Mouse (Mus musculus): ENCODE results near the gene Ciao2a. TPM values are rescaled to one million over a fixed set of nuclear protein-coding genes. Genes with fewer than 3 reads are reported as not detected.
A peak's percentile ranks its signal among the peaks of the same experiment; 100 is the strongest.

The Ciao2a gene
- total RNA-seq (2021), result 10 to 100 TPM; 23.6 to 29.3 TPM

DNA sequence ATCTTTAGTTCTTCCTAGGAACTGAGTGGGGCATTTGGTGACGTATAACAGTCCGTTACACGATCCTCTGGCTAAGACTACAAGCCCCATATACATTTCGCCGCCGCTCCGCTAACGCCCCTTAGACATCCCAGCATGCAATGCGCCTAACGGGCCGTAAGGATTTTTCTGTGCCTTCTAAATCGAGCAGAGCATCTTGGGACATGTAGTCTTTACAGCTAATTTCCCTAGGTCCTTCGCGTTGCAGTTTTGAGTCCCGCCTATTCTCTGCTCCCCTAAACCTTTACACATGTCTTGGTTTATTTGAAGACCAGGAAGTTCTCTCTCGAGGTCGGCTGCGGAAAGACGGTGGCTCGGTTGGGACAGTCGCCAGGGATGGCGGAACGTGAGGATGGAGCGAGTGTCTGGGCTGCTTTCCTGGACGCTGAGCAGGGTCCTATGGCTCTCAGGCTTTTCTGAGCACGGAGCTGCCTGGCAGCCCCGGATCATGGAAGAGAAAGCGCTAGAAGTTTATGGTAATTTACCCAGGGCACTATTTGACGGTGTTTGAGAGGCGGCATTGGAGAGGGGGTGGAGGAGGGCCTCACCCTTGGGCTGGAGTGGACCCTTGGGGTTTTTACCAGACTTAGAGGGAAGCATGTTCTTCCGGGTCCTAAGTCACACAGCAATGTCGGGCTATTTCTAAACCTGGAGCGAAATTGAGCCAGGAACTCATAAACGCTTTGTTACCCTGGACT, at the start of gene Ciao2a, which contains the start of gene Snx1:
Ciao2a (plus strand) TSS at position 156 of the 737 bp plus-strand sequence.
Snx1 (minus strand) TSS at position 132 of the 737 bp plus-strand sequence.
- DNase-seq (ENCODE audit: extremely low spot score in 1 of 2, low spot score in 1 of 2), result peak; percentile 68 to 79

DNA sequence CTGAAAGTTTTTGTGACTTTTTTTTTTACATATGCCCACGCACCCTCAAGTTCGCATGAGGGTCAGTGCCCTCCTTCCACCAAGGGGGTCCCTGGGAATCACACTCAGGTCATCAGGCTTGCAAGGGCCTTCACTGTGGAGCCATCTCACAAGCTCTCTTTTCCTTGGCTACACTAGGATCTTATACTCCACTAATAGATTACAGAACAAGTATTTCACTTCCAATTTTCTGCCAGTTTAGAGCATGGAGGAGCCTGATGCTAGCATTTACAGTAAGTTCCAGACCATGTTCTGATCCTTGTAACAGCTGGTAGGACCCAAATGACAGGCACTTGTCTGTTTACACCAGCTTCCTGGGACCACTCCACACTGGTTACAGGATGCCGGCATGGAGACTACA, 48.3 kb upstream of the Ciao2a start:
- DNase-seq (ENCODE audit: extremely low spot score in 1 of 2, low spot score in 1 of 2), result no peak

DNA sequence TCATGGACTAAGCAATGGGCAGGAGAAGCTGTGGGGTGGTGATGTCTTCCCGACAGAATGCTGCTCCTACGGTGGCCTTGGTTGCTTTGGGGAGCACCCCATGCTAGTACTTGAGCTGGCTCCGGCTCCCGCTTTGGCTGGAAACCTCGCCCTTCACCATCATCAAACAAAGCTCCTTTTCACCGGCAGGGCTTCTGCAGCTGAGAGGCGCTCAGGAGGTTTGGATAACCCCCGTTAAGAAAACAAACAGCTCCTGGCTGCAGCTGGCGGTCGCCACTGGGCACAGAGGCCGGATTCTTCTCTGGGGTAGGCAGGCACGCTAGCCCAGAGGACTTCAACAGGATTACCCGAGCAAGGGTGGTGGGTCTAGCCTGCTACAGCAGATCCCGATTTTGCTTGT, 47.9 kb upstream of the Ciao2a start:
- DNase-seq (ENCODE audit: extremely low spot score in 1 of 2, low spot score in 1 of 2), result no peak

DNA sequence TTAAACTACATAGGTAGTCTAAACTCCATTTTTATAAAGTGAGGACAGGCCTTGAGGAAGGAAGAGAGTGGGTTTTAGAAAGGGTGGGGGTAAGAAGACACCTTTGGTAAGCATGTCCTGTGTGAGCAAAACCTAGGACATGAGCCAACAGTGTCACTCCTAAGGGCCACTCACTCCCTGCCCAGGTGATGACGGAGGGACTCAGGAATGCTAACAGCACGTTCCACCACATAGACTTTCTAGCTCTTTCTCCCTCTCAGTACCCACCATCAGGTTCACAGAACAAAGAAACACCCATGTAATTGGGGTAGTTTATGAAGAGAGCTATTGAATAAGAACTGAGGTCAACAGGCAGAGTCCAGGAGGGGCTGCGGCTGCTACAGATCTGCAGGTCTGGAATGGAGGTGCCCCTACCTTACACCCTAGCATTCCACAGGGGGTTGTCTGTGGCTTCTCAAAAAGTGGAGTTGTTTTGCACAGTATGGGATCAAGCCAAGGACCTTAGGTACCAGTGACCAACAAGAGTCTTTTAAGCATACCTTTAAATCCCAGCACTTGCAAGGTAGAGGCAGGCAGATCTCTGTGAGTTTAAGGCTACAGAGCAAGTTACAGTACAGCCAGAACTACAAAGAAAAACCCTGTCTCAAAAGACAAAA, 45.5 kb upstream of the Ciao2a start:
- no peak for DNase-seq (ENCODE audit: extremely low spot score in 1 of 2, low spot score in 1 of 2)

DNA sequence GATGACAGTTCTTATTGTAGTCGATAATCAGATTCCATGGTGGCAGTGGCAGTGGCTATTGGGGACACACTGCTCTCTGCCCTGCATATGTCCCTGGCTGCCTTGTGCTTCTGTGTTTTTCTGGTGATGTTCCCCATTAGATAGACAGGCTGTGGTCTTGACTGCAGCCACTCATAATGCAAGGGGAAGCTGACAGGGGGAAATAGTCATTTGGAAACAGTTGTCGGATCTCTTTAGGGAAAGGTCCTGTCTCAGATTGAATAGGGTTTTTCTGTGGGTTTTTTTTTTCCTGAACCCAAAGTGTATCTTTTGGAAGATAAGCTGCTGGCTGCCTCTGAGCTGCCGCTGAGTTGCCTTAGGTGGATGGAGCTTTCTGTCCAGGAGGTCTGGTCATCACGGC, 44.4 kb upstream of the Ciao2a start:
- no peak for DNase-seq (ENCODE audit: extremely low spot score in 1 of 2, low spot score in 1 of 2)

DNA sequence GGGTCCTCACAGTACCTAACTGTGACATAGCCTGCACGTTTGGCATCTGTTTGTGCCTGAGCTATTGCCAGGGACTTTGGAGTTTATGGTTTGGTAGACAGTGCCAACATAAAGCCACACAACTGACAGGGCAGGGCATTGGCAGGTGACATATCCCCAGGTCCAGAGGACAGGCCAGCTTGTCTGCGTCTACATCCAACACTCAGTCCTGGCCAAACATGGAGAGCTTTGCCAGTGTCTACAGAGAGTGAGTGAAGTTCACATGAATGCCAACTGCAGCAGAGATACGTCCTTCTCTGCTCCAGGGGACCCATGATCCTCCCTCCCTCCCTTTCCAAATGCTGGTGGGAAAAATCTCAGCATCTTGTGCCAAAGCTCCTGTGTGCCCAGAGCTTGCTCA, 42.2 kb upstream of the Ciao2a start:
- no peak for DNase-seq (ENCODE audit: extremely low spot score in 1 of 2, low spot score in 1 of 2)

DNA sequence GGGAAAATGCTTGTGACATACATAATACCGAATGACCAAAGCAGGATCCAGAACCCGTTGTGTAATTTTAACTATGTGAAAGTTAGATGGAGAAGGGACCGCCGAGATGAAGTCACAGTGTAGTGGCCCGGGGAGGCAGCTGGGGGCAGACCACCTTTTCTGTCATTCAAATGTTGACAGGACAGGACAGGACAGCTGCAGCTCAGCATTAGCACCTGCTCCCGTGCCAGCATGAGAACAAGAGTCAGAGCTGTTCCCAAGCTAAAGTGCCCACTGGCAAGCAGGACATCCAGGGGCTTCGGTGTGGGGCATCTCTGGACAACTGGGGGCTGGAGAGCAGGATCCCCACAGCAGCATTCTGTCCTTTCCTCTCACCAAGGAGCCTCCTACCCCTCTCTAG, 39.3 kb upstream of the Ciao2a start:
- DNase-seq (ENCODE audit: extremely low spot score in 1 of 2, low spot score in 1 of 2), result no peak

DNA sequence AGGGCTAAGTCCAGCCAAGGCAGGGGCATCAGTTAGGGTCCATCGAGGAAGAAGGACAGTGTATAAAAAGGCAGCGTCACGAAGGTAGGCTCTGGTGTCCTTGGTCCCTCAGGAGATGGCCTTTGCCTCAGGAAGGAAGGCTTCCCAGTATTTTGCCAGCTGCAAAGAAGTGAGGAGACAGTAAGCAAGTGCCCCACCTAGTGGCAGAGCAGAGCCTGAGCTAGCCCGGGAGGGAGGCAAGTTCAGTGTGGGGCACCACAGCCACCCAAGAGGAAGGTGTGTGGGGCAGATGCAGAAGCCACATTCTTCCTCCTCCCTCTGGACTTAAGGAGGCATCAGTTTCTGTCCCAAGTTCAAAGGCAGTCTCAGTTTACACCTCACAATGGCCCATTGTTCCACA, 38.0 kb upstream of the Ciao2a start:
- DNase-seq (ENCODE audit: extremely low spot score in 1 of 2, low spot score in 1 of 2), result peak in 1 of 2 experiments; percentile 68

DNA sequence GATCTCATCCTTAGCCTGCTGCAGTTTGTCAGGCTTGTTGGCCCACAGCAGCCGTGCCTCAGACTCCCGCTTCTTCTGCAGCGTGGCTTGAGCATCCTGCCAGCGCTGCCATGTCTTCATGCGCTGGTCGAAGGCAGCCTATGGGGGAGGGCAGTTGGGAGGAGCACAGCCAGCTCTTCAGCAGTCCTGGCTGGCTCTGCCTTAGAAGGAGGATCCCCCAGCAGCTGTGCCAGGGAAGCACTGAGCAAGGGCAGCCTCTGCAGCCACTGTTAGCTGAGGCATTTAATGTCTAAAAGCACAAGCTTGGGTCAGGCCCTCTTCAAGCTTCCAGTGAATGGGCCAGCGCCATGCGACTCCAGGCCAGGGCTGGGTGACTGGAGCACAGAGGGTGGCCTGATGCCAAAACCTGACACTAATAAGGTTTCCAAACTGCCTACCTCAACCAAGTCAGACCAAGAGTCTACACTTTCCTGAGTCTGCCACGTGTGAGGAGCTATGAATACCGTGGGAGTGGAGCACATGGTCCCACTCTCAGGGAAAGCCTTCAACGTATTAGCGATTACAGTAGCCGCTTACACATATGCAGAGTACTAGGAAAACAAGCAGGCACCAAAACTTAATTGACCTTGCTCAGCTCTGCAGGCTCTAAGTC, 35.7 kb upstream of the Ciao2a start:
- DNase-seq (ENCODE audit: extremely low spot score in 1 of 2, low spot score in 1 of 2), result no peak

DNA sequence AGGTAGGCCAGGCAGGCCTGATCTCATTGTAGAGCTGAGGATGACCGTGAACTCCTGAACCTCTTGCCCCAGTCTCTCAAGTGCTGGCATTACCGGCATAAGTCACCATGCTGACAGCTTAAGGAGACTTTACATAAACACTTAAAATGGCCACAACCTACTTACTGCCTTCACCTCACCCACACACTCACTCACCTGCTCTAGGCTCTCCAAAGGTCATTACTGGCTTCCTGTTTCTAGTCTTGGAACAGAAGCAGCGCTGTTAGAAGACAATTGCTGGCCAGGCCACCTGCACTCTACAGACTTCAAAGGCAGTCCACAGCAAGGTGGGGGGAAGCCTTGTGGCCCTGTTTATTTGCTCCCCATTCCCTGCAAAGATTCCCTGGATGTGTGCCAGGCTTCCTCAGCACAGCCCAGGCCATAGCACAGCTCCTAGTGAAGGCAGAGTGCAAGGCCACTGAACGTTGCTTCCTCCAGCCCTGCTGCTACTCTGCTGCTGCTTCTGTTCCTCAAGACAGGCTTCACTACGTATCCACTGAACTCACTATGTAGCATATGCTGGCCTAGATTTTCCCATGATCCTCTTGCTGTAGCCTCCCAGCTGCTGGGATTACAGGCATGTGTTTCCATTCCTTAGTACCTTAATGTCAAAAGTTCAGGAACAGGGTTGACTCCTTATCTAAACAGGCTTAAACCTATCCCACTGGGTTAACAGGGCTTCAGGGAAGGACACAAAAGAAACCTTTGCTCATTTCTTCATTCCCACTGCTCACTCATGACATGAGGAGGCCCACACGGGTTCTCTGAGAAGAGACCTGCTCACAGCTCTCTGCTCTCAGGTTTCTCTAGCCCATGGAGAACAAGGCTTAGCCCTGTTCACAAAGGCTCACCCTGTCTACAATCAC, 34.8 kb upstream of the Ciao2a start:
- DNase-seq (ENCODE audit: extremely low spot score in 1 of 2, low spot score in 1 of 2), result no peak

DNA sequence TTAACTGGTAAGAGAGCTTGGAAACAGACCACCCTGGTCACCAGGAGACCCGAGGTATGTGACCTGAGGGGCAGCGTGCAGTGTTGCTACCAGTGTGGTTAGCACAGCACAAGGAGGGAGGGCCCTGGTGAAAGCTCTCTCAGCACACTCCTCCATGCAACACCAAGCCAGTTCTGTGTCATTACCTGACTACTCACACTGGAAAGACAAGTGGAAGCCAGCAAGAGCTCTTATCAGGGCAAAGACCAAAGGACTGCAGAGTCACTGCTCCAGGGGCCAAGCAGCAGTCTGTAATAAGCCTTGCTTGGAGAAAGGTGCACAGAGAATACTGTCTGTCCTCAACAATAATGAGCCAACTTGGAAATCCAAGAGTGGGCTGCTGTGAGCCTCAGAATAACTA, 33.7 kb upstream of the Ciao2a start:
- no peak for DNase-seq (ENCODE audit: extremely low spot score in 1 of 2, low spot score in 1 of 2)

DNA sequence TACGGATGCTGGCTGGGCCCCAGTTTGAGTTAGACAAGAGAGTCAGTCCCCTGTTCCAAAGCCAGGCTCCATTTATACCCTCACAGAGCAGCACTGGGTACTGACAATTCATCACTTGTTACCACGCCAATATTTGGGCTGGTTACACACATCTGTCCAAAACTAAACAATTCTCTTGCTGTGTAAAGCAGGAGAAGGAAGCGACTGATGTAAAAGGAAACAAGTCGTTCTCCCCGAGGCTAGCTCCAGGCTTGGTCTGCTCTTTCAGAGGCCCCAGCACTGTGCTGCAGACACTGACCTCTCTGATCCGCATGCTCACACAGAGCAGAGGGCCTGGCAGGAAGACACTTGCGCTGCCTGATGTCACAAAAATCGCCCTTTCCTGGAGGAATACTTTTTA, 24.8 kb upstream of the Ciao2a start:
- DNase-seq (ENCODE audit: extremely low spot score in 1 of 2, low spot score in 1 of 2), result no peak

DNA sequence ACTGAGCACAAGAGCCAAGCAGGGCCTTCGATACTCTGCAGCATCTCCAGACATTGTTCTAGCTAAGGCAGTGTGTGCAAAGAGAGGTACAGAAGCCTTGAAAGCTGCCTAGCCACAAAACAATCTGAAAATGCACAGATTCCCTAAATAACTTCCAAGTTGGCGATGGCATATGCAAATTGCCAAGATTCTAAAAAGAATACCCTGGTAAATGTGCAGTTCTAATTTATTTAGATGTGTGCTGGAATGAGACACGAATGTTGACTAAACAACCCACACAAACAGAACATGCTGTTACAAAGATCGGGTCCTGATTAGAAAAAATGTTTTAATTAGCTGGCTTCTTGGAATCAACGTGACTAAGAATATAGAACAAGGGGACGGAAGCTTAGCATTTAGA, 23.7 kb upstream of the Ciao2a start:
- DNase-seq (ENCODE audit: extremely low spot score in 1 of 2, low spot score in 1 of 2), result no peak

DNA sequence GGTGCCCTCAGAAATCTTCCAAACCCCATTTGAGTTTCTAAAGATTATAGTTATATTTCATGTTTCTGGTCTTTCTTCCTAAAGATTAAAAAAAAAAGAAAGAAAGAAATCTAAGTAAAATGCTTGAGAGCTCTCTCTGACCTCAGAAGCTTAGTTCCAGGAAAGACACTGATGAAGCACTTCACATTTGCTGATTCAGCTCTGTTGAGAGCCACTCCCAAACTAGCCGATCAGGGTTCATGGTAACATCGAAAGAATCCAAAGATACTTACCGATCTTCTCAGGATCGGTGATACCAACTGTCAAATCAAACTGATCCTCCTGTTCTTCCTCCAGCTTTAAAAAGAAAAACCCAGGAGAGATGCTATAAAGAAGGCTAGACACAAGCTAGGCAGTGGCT, 21.8 kb upstream of the Ciao2a start:
- no peak for DNase-seq (ENCODE audit: extremely low spot score in 1 of 2, low spot score in 1 of 2)

DNA sequence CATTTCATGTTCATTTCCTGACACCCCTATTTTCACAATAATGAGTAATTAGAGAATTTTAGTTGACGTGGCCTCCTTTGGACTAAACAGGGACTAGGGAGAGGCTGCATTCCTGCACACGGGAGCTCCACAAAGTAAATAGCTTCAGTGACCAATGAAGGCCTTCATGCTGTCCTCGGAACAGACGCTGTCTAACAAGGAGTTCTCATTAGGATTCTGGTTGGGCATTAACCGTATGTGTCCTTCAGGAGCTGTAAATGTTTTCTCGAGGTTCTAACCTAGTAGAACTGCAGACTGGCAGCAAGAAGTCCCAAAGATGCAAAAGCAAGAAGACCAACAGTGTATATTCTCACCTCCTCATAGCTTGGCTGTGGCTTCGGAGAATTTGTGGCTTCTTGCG, 21.2 kb upstream of the Ciao2a start:
- no peak for DNase-seq (ENCODE audit: extremely low spot score in 1 of 2, low spot score in 1 of 2)

DNA sequence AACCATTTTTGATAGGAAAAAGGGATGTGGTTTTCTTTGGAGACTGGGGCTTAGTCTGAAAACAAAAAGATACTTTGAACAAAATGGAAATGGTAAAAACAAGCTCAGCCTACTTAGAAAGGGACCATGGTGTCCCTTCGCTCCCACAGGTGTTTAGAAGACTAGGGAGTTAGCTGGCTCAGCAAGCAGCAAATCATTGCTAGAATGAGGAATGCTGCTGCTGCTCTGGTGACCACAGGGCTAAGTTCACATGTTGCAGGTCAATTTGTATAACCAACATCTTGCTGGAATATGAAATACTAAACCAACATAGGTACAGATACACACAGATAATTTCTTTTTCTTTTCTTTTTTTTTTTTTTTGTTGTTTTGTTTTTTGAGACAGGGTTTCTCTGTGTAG, 16.8 kb upstream of the Ciao2a start:
- DNase-seq (ENCODE audit: extremely low spot score in 1 of 2, low spot score in 1 of 2), result no peak

DNA sequence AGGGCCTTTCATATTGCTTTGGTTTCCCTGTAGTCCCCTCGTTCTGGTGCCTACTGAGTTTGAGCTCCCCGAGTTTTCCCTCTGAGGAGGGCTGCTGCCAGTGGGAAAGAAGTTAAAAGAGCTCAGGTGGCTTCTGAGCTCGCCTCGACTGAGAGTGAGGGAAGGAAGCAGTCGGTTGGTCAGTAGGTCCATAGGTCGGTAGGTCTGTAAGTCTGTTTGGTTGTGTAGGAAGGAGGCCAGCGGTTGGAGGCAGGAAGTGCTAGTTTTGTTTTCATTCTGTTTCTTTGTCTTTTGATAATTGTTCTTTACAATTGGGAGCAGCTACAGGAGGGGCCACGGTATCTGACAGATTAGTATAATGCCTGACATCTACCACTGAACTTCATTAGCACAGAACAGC, 16.3 kb upstream of the Ciao2a start:
- no peak for DNase-seq (ENCODE audit: extremely low spot score in 1 of 2, low spot score in 1 of 2)

DNA sequence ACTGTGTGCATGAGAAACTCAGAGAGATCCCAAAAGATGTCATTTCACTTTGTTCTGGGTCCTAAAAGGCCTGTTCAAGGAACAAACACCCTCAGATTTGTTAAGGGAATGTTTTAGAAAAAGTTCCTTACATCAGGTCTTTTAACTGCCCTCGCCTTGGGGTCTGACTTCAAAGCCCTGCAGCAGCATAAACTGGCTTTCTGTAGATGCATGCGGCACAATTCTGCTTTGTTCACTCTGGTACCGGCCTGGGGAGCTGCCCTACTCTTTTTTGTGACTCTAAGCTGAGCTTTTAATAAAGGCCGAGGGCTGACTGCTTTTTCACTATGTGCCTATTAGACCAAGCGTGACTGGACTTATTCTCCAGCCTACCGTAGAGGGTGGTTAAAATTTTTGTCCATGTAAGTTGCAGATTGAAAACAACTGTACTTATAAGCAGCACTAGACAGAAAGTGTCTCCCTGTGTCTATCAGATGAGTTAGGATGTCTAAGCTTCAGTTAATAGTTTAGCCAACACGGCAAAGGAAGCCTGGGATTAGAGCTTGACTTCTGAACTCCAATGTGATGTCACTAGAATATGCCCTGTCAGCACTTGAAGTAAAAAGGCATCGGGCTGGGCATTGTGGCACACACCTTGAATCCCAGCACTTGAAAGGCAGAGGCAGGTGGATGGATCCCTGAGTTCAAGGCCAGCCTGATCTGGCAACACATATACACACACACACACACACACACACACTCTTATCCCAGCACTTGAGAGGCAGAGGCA, 15.6 kb upstream of the Ciao2a start:
- no peak for DNase-seq (ENCODE audit: extremely low spot score in 1 of 2, low spot score in 1 of 2)

DNA sequence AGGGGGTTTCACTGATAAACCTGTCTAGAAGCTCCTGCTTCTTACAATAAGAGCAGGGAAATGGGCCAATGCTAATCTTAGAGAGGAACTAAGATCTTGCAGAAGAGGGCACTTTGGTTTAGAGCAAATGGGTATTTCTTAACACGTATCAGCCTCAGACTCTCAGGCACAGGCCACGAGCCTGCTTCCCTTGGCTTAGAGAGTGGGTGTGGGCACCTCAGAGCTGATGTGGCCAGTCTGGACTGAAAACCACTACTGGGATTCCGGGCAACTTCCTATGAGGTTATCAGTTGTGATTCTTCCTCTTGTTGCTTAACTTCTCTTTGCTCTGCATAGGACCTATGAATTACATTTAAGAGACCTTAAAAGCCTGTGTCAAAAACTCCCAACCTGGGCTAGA, 12.1 kb upstream of the Ciao2a start:
- DNase-seq (ENCODE audit: extremely low spot score in 1 of 2, low spot score in 1 of 2), result no peak

DNA sequence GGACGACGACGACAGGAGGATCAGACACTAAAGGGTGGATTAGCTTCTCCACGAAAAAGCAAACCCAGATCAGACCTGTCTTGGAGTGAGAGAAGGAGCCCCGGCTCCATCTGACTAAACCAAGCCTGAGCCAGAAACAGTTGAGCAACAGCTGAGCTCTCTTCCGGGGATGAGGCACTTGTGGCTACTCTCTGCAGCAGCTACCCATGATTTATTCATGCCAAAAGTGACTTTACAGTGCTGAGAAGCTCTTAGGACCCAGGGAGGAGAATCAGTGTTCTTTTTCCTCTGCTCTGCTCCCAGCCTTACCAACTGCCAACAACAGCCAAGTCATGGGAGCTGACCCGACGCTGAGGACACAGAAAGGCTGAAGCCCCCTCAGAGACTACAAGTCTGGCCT, 9.5 kb upstream of the Ciao2a start:
- no peak for DNase-seq (ENCODE audit: extremely low spot score in 1 of 2, low spot score in 1 of 2)

Data from layer of hippocampus, postnatal 25 days (tissue).